Mouse (Mus musculus) hematopoietic multipotent progenitor cell, adult 10-12 weeks (in vitro differentiated cells): Measurements from ENCODE around the gene Fam205a4. TPM values are rescaled to one million over a fixed set of nuclear protein-coding genes. Genes with fewer than 3 reads are reported as not detected.

ENCODE experiments used
- polyA plus RNA-seq: library from polyadenylated mRNA; stranded (reverse); fragments of >175 nt; gene quantifications from 2 replicates; pipeline ENCODE4 v1.2.3, GENCODE M21; 2012; ENCODE audit warnings: low replicate concordance

Fam205a4 gene
- polyA plus RNA-seq: not detected in 2 replicates

GRCm38 (mm10) chr4:41965758-41966157, at the start of gene Fam205a4:
Gene Fam205a4, plus strand, starts transcription at chr4:41966058.

GRCm38 (mm10) chr4:41941272-41941671, 24.6 kb upstream of the Fam205a4 start, which contains the start of gene Gm20878:
Gene Gm20878, plus strand, starts transcription at chr4:41941572.

Other genes starting within 250 kb of the Fam205a4 start
- gene Dctn3, start 242.9 kb upstream of the Fam205a4 start, polyA plus RNA-seq: 83.5 and 170 TPM in 2 replicates
- gene Arid3c, start 234.9 kb upstream of the Fam205a4 start, polyA plus RNA-seq: not detected in 2 replicates
- 30.4 and 49.1 TPM in 2 replicates for gene Galt, start 210.8 kb upstream of the Fam205a4 start, polyA plus RNA-seq
- 22.0 and 46.7 TPM in 2 replicates for gene Sigmar1, start 209.9 kb upstream of the Fam205a4 start, polyA plus RNA-seq
- gene Ccl27a, start 191.8 kb upstream of the Fam205a4 start, polyA plus RNA-seq: not detected in 2 replicates
- not detected in 2 replicates for gene Gm21541, start 62.4 kb upstream of the Fam205a4 start, polyA plus RNA-seq
- gene Gm20878, start 24.5 kb upstream of the Fam205a4 start, polyA plus RNA-seq: 6.3 and 22.1 TPM in 2 replicates
- not detected in 2 replicates for gene Gm21093, start 68.7 kb downstream of the Fam205a4 start, polyA plus RNA-seq
- gene Gm3893, start 125.1 kb downstream of the Fam205a4 start, polyA plus RNA-seq: not detected in 2 replicates
- not detected in 2 replicates for gene Gm13304, start 148.8 kb downstream of the Fam205a4 start, polyA plus RNA-seq
- not detected in 2 replicates for gene Gm13306, start 187.4 kb downstream of the Fam205a4 start, polyA plus RNA-seq
- not detected in 2 replicates for gene Gm13305, start 202.5 kb downstream of the Fam205a4 start, polyA plus RNA-seq